Mouse (Mus musculus) gastrocnemius, postnatal 4 days (tissue): ENCODE measurements around the gene Dazap2. TPM values are rescaled to one million over a fixed set of nuclear protein-coding genes. Genes with fewer than 3 reads are reported as not detected.
A peak's percentile ranks its signal among the peaks of the same experiment; 100 is the strongest.

Source experiments
- DNase-seq, 2 experiments: peaks; one replicate each; pipeline ENCODE4 v3.0.0; 2021 to 2022; ENCODE audit warnings: low spot score in 2 of 2, mixed read lengths in 2 of 2
- long read RNA-seq, 2 experiments: library from polyadenylated mRNA; stranded (forward); transcript quantifications; one replicate each; pipeline ENCODE4 v2.0.0; 2021
- total RNA-seq, 2 experiments: library from RNA; stranded (reverse); gene quantifications; 2 replicates each; pipeline ENCODE4 v1.2.3; 2021

Gene Dazap2
- 10 to 100 TPM; 69.7 to 83.6 TPM for total RNA-seq
- long read RNA-seq, experiment 1, transcript Dazap2-201 (4 exons, 2,135 nt), result major isoform, 115 of 135 reads
- long read RNA-seq, experiment 1, partial matches to known transcripts, result 15 of 135 reads
- long read RNA-seq, experiment 1, other reads (novel, unspliced or antisense), result 4 of 135 reads
- long read RNA-seq, experiment 2, transcript Dazap2-201 (4 exons, 2,135 nt), result major isoform, 116 of 141 reads
- long read RNA-seq, experiment 2, partial matches to known transcripts, result 16 of 141 reads
- long read RNA-seq, experiment 2, other reads (novel, unspliced or antisense), result 9 of 141 reads

GRCm38 (mm10) chr15:100614996-100615824, at the start of gene Dazap2:
Dazap2 (plus strand) TSS chr15:100615349.
- DNase-seq, result peak; percentile 98 to 99

- no peak for DNase-seq
Observed at GRCm38 (mm10) chr15:100566531-100566930, 48.6 kb upstream of the Dazap2 start.

- DNase-seq, result no peak
Observed at GRCm38 (mm10) chr15:100569239-100569638, 45.9 kb upstream of the Dazap2 start.

GRCm38 (mm10) chr15:100573946-100574345, 41.2 kb upstream of the Dazap2 start:
- no peak for DNase-seq

- no peak for DNase-seq
Observed at GRCm38 (mm10) chr15:100574378-100574777, 40.8 kb upstream of the Dazap2 start.

GRCm38 (mm10) chr15:100575366-100575765, 39.8 kb upstream of the Dazap2 start:
- no peak for DNase-seq

- DNase-seq, result no peak
Observed at GRCm38 (mm10) chr15:100576392-100576791, 38.8 kb upstream of the Dazap2 start.

- no peak for DNase-seq
Observed at GRCm38 (mm10) chr15:100576810-100577209, 38.3 kb upstream of the Dazap2 start.

GRCm38 (mm10) chr15:100577972-100578371, 37.2 kb upstream of the Dazap2 start:
- DNase-seq, result no peak

GRCm38 (mm10) chr15:100580108-100580507, 35.0 kb upstream of the Dazap2 start:
- no peak for DNase-seq

- no peak for DNase-seq
Observed at GRCm38 (mm10) chr15:100585931-100586330, 29.2 kb upstream of the Dazap2 start.

GRCm38 (mm10) chr15:100587166-100587565, 28.0 kb upstream of the Dazap2 start:
- DNase-seq, result no peak

- no peak for DNase-seq
Observed at GRCm38 (mm10) chr15:100588297-100588696, 26.9 kb upstream of the Dazap2 start.

- DNase-seq, result no peak
Observed at GRCm38 (mm10) chr15:100590436-100590835, 24.7 kb upstream of the Dazap2 start.

GRCm38 (mm10) chr15:100592817-100593216, 22.3 kb upstream of the Dazap2 start:
- no peak for DNase-seq

GRCm38 (mm10) chr15:100598287-100598882, 16.8 kb upstream of the Dazap2 start:
- no peak for DNase-seq

GRCm38 (mm10) chr15:100598883-100599275, 16.3 kb upstream of the Dazap2 start:
- peak in 1 of 2 experiments; percentile 31 for DNase-seq

GRCm38 (mm10) chr15:100599276-100600046, 15.7 kb upstream of the Dazap2 start, which contains the start of gene Pou6f1:
Pou6f1 (minus strand) TSS chr15:100599984.
- DNase-seq, result peak in 1 of 2 experiments; percentile 45

GRCm38 (mm10) chr15:100600047-100600695, 15.0 kb upstream of the Dazap2 start:
- peak; percentile 44 to 74 for DNase-seq

GRCm38 (mm10) chr15:100600696-100601272, 14.4 kb upstream of the Dazap2 start:
- DNase-seq, result no peak
